8 mouse cellular contexts compared by ENCODE assay signal in the genomic region with DNA sequence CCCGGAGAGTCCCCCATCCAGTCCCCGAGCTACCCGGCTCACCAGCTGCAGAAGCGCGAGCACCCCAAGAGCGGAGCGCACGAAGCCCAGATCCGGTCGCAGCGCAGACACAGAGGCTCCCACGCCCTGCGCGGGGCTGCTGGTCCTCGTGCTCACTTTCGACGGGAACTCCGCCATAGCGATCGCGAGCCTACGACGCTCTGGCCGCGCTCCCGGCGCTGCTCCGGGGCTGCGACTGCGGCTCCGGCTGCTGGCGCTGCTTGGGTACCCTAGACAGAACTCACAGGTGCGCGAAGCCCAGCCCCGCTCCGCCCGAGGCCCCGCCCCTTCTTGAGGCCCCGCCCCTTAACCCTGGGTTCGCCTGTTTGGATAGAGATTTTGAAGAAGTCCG. TPM values are rescaled to one million over a fixed set of nuclear protein-coding genes. Genes with fewer than 3 reads are reported as not detected.
A peak's percentile ranks its signal among the peaks of the same experiment; 100 is the strongest.
DNase-seq lines count a peak whose midpoint lies in the region; ATAC-seq lines count a peak whose summit lies in the region.

A gene (minus strand): TSS at position 285 of the 391 bp plus-strand sequence.

- peak within 1 kb of the TSS; percentile 60 for H3K4me2 ChIP-seq in neural tube, embryonic 11.5 days (ENCODE audit: low read depth)
- peak within 1 kb of the TSS; percentile 90 for H3K4me2 ChIP-seq in lung, embryonic 15.5 days

- DNase-seq in neural tube, embryonic 11.5 days (ENCODE audit: low spot score): peak; percentile 44
- DNase-seq in neural tube, embryonic 10.5 days (ENCODE audit: extremely low spot score, low spot score): no peak
- peak; percentile 31 to 49 for DNase-seq in heart, postnatal 14 days
- DNase-seq in layer of hippocampus, adult 18-20 months (ENCODE audit: low spot score in 2 of 2): peak; percentile 33 to 57
- peak; percentile 59 for DNase-seq in right cerebral cortex, postnatal 14 days

- peaks cover 48% of the 10 kb centered on the region for H3K27me3 ChIP-seq in neural tube, embryonic 11.5 days (ENCODE audit: control insufficient read depth, insufficient read depth, low read length)
- H3K27me3 ChIP-seq in lung, embryonic 15.5 days: peaks cover 54% of the 10 kb centered on the region

- no peaks in the 10 kb centered on the region for H3K9me3 ChIP-seq in neural tube, embryonic 11.5 days (ENCODE audit: control insufficient read depth, low read length)
- no peaks in the 10 kb centered on the region for H3K9me3 ChIP-seq in lung, embryonic 15.5 days

- no peak within 1 kb of the TSS; the same call in 1 of the 2 replicates for H3K9ac ChIP-seq in neural tube, embryonic 11.5 days (ENCODE audit: low read length)
- no peak within 1 kb of the TSS for H3K9ac ChIP-seq in lung, embryonic 15.5 days

- under 1% methylated on average over 41 of the region's 41 CpGs for WGBS in neural tube, embryonic 11.5 days
- under 1% methylated on average over 41 of the region's 41 CpGs for WGBS in lung, embryonic 15.5 days

- intact Hi-C loops in heart, postnatal 14 days (cut with DNase I): no loop called here

- peak within 1 kb of the TSS; percentile 39 for H3K4me3 ChIP-seq in neural tube, embryonic 11.5 days (ENCODE audit: low read depth, low read length)
- peak within 1 kb of the TSS; percentile 41 for H3K4me3 ChIP-seq in brown adipose tissue, adult 24 weeks (ENCODE audit: insufficient read depth, low read depth, low read length)
- H3K4me3 ChIP-seq in lung, embryonic 15.5 days: peak within 1 kb of the TSS; percentile 46

- no peaks in the 10 kb centered on the region for H3K4me1 ChIP-seq in neural tube, embryonic 11.5 days (ENCODE audit: control insufficient read depth, insufficient read depth, low read length)
- H3K4me1 ChIP-seq in brown adipose tissue, adult 24 weeks (ENCODE audit: control insufficient read depth, insufficient read depth, insufficient read length, low read length): peaks cover 5% of the 10 kb centered on the region; the same call in 1 of the 2 replicates
- peaks cover 25% of the 10 kb centered on the region for H3K4me1 ChIP-seq in lung, embryonic 15.5 days

- H3K36me3 ChIP-seq in neural tube, embryonic 11.5 days (ENCODE audit: control insufficient read depth, insufficient read depth, low read length): no peaks in the 10 kb centered on the region
- no peaks in the 10 kb centered on the region for H3K36me3 ChIP-seq in lung, embryonic 15.5 days

- no peak within 1 kb of the TSS for H3K27ac ChIP-seq in neural tube, embryonic 11.5 days (ENCODE audit: low read depth, low read length)
- no peak within 1 kb of the TSS for H3K27ac ChIP-seq in brown adipose tissue, adult 24 weeks (replicated peaks; ENCODE audit: low read depth, low read length)
- H3K27ac ChIP-seq in lung, embryonic 15.5 days: no peak within 1 kb of the TSS

- ATAC-seq in neural tube, embryonic 11.5 days (ENCODE audit: insufficient read depth, low FRiP score, low TSS enrichment): 0 out of 2 replicates have a peak, but pooled peaks have one; percentile 27
- peak; percentile 66; the same call in 1 of the 2 replicates for ATAC-seq in lung, embryonic 15.5 days (ENCODE audit: borderline replicate concordance, extremely low read depth, low FRiP score, low TSS enrichment)
- no peak; the same call in 1 of the 2 replicates for ATAC-seq in erythroid progenitor cell, adult 5-6 weeks (replicated peaks; ENCODE audit: low FRiP score, poor library complexity, severe bottlenecking)

RNA-seq across cellular contexts. Expression of the gene that starts here (rescaled TPM):
- 0.42 and 0.56 TPM in 2 replicates for polyA plus RNA-seq in neural tube, embryonic 11.5 days (2014; fragmentation: Nextera tagmentation; extraction: Ambion mirVana)
- polyA plus RNA-seq in brown adipose tissue, adult 24 weeks (2012; ENCODE audit: insufficient read depth, insufficient read length, missing spikeins): 1.6 and 1.9 TPM in 2 replicates
- total RNA-seq in heart, postnatal 14 days (2021): under 1 TPM; 0.61 to 0.86 TPM
- total RNA-seq in layer of hippocampus, adult 18-20 months (2021): 10 to 100 TPM; 37.0 to 42.6 TPM
- polyA plus RNA-seq in lung, embryonic 15.5 days (2015; fragmentation: Nextera tagmentation; extraction: Ambion mirVana): 3.5 and 3.6 TPM in 2 replicates
- total RNA-seq in erythroid progenitor cell, adult 5-6 weeks (2015; ENCODE audit: low replicate concordance): not detected in 2 replicates
- total RNA-seq in erythroid progenitor cell, adult 5-6 weeks (2017; ENCODE audit: low replicate concordance): not detected in 2 replicates

Comparison
In these comparisons a context has a peak if more than half of its experiments do, and no peak if none do; other contexts are left out.
1. RNA of the gene that starts here (total RNA-seq): 37.0 to 42.6 TPM in layer of hippocampus, adult 18-20 months; 0.61 to 0.86 TPM in heart, postnatal 14 days and not detected in erythroid progenitor cell, adult 5-6 weeks; every median in the first group is over 10 times any median in the second.
2. Peak in DNase-seq, ATAC-seq, H3K4me3 ChIP-seq and H3K4me2 ChIP-seq in neural tube, embryonic 11.5 days; RNA of the gene not detected or under 1 TPM.
3. Peak in DNase-seq in heart, postnatal 14 days; RNA of the gene not detected or under 1 TPM.
4. Peak in every context shown above with its lines, with median percentiles within 50 percentile points of each other: H3K4me3 ChIP-seq.